Mouse (Mus musculus): ENCODE data around the gene Crxos. TPM values are rescaled to one million over a fixed set of nuclear protein-coding genes. Genes with fewer than 3 reads are reported as not detected.
"Not testable (repeated sequence)": the region's sequence is repeated elsewhere in the genome, so short reads cannot be mapped to it uniquely, and the experiment has no call there.

Crxos gene
- polyA plus RNA-seq, 1 experiment from 2014 or later = not detected

DNA sequence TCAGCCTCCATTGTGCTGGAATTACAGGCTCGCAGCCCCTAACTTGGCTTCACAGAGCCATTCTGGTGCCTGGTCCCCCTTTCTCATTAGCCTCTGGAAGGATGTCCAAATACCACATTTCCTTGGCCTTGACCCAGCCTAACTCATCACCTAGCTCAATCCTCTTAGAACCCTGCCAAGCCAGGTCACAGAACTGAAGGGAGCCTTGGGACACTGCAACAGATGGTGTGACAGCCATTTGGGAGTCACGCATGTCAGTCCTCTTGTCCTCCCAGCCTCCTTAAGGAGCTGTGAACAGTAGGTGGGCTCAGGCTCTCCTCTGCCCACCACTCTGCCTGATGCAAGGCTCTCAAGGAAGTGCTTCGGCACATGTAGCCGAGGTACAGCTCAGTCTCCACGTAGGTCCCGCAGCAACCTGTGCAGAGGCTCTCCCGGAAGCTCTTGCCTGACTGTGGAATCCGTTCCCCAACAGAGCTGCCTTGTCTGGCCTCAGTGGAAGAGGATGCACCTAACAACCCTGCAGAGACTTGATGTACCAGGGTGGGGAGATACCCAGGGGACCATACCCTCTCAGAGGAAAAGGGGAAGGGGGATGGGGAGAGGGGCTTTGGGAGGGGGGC lies 25.7 kb downstream of the Crxos start:
- no peak overlapping the region for H3K27ac ChIP-seq
- H3K36me3 ChIP-seq = no peaks in the 10 kb centered on the region
- no peaks in the 10 kb centered on the region for H3K27me3 ChIP-seq
- H3K4me1 ChIP-seq = no peaks in the 10 kb centered on the region
- no peak overlapping the region for H3K4me2 ChIP-seq
- H3K9ac ChIP-seq = no peak overlapping the region
- ATAC-seq (ENCODE audit: insufficient number of reproducible peaks, low FRiP score, low TSS enrichment, low read depth) = 0 out of 2 replicates have a peak, but pooled peaks have one; percentile 12
- no peaks in the 10 kb centered on the region for H3K9me3 ChIP-seq
- WGBS = 72% methylated on average over 8 of the region's 8 CpGs
- no peak overlapping the region for H3K4me3 ChIP-seq

DNA sequence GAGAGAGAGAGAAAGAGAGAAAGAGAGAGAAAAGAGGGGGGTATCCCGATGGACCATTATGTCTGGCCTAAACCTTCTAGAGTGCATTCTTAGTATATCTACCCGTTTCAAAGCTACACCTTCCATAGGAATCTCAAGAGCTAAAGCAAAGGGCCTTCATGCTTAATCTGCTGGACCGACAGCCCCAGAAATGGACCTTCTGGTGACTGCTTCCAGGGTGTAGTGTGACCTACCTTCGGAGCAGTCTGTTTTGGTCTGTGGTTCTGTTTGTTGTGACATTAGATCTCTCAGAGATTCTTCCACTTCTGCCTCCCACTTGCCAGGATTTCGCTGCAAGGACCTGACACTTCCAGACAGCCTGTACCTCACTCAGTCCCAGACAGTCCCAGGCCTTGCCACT lies 28.1 kb downstream of the Crxos start:
- H3K36me3 ChIP-seq = no peaks in the 10 kb centered on the region
- no peaks in the 10 kb centered on the region for H3K4me1 ChIP-seq
- 81% methylated on average over 5 of the region's 5 CpGs for WGBS
- no peak for ATAC-seq (ENCODE audit: insufficient number of reproducible peaks, low FRiP score, low TSS enrichment, low read depth)
- no peak overlapping the region for H3K4me3 ChIP-seq
- H3K9ac ChIP-seq = no peak overlapping the region
- no peaks in the 10 kb centered on the region for H3K9me3 ChIP-seq
- H3K27ac ChIP-seq = no peak overlapping the region
- H3K4me2 ChIP-seq = no peak overlapping the region
- no peaks in the 10 kb centered on the region for H3K27me3 ChIP-seq

DNA sequence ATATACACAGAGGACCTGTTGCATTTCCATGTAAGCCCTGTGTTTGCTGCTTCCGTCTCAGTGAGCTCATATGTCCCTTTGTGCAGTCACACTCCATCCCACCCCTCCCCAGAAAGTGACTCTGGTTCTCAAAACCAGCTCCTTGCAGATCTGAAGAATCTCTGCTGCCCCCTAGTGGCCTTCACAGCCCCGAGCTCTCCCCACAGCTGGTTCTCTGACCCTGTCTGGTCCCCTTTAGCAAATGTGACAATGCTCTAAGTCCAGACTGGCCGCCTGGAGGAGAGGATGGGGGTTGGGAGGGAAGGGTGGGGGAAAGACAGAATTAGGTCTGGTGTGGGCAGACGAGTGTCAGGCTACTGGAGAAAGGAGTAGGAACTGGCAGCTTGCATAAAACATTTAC lies 29.8 kb downstream of the Crxos start:
- Histone ChIP-seq H3K36me3 (peaks cover 6% of the 10 kb centered on the region), H3K4me1 (no peaks in the 10 kb centered on the region), H3K9ac (no peak overlapping the region), H3K27ac (no peak overlapping the region), H3K4me3 (no peak overlapping the region), H3K4me2 (no peak overlapping the region), H3K9me3 (no peaks in the 10 kb centered on the region), H3K27me3 (no peaks in the 10 kb centered on the region)
- 0% methylated on average over 4 of the region's 4 CpGs for WGBS
- ATAC-seq (ENCODE audit: insufficient number of reproducible peaks, low FRiP score, low TSS enrichment, low read depth) = no peak

DNA sequence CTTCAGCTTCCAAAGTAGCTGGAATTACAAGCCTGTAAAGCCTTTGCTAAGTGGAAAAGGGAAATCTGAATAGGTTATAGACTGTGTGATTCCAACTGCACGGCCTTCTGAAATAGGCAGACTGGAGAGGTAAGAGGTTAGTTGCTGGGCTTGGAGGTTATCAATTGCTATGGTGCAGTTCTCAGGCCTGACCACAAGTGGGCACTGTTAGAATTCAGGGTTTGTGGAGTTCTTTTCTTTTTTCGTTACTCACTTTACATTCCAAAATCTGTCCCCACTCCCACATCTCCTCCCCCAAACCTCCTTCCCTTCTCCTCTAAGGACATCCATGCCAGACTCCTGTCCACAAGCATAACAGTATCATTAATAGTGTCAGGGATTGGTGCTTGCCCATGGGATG lies 31.8 kb downstream of the Crxos start:
- H3K27me3 ChIP-seq = no peaks in the 10 kb centered on the region
- no peak overlapping the region for H3K4me2 ChIP-seq
- 24% methylated on average over 2 of the region's 2 CpGs for WGBS
- no peaks in the 10 kb centered on the region for H3K4me1 ChIP-seq
- no peaks in the 10 kb centered on the region for H3K9me3 ChIP-seq
- no peak for ATAC-seq (ENCODE audit: insufficient number of reproducible peaks, low FRiP score, low TSS enrichment, low read depth)
- H3K36me3 ChIP-seq = peaks cover 24% of the 10 kb centered on the region
- no peak overlapping the region for H3K4me3 ChIP-seq
- no peak overlapping the region for H3K27ac ChIP-seq
- H3K9ac ChIP-seq = no peak overlapping the region

DNA sequence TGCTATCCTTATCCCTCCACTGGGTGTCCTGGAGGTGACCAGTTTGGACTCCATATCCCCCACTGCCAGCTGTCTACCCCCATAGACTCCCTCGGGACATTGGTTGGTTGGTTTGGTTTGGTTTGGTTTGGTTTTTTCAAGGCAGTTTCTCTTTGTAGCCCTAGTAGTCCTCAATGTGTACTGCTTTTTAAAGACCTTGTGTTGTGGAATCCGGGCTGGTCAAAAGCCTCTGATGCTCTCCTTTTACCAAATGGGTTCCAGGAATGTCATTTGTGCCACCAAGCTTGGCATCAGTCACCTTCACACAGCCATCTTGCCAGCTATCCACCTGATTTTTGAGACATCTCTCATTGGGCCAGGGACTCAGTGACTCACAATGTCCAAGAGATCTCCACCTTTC lies 32.3 kb downstream of the Crxos start:
- Histone ChIP-seq H3K4me2 (no peak overlapping the region), H3K4me1 (peaks cover 2% of the 10 kb centered on the region; the same call in 1 of the 2 replicates), H3K9me3 (no peaks in the 10 kb centered on the region), H3K4me3 (no peak overlapping the region), H3K27ac (no peak overlapping the region), H3K27me3 (no peaks in the 10 kb centered on the region), H3K36me3 (peaks cover 29% of the 10 kb centered on the region), H3K9ac (no peak overlapping the region)
- no peak for ATAC-seq (ENCODE audit: insufficient number of reproducible peaks, low FRiP score, low TSS enrichment, low read depth)
- WGBS = 91% methylated on average over 2 of the region's 2 CpGs

DNA sequence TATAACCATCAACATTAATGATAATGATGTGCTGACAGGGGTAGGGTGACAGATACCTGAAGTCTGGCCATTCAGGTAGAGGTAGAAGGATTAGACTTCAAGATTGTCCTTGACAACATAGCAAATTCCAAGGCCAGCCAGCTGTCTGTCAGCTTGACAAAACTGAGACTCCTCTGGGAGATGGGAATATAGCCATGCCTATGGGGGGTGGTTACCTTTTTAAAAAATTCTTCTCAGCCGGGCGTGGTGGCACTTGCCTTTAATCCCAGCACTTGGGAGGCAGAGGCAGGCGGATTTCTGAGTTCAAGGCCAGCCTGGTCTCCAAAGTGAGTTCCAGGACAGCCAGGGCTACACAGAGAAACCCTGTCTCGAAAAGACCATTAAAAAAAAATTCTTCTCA lies 33.3 kb downstream of the Crxos start:
- H3K4me3 ChIP-seq; H3K27me3 ChIP-seq; H3K4me2 ChIP-seq; H3K9ac ChIP-seq; H3K27ac ChIP-seq; ATAC-seq (ENCODE audit: insufficient number of reproducible peaks, low FRiP score, low TSS enrichment, low read depth); H3K9me3 ChIP-seq: not testable (repeated sequence)
- H3K36me3 ChIP-seq = peaks cover 35% of the 10 kb centered on the region
- H3K4me1 ChIP-seq = peaks cover 12% of the 10 kb centered on the region
- WGBS = 80% methylated on average over 4 of the region's 4 CpGs

DNA sequence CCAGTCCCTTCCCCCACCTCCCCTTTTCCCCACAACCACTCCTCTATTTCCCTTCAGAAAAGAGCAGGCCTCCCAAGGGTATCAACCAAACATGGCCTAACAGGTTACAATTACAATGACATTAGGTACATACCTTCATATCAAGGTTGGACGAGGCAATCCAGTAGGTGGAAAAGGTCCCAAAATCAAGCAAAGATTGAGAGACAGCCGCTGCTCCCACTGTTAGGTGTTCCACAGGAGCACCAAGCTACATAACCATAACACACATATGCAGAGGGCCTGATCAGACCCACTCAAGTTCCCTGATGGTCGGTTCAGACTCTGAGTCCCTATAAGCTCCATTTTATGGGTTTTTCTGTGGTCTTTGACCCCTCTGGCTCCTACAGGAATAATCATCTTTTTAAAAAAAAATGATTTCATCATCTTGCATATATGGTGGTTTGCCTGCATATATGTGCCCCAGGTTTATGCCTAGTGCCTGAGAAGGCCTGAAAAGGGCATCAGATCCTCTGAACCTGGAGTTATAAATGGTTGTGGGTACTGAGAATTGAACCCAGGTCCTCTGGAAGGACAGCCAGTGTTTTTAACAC lies 33.8 kb downstream of the Crxos start:
- H3K9ac ChIP-seq = no peak overlapping the region
- H3K27ac ChIP-seq = no peak overlapping the region
- peaks cover 35% of the 10 kb centered on the region for H3K36me3 ChIP-seq
- no peak for ATAC-seq (ENCODE audit: insufficient number of reproducible peaks, low FRiP score, low TSS enrichment, low read depth)
- no peak overlapping the region for H3K4me3 ChIP-seq
- no peaks in the 10 kb centered on the region for H3K9me3 ChIP-seq
- H3K4me2 ChIP-seq = no peak overlapping the region
- H3K27me3 ChIP-seq = no peaks in the 10 kb centered on the region
- H3K4me1 ChIP-seq = peaks cover 17% of the 10 kb centered on the region
- WGBS = 78% methylated on average over 3 of the region's 3 CpGs

DNA sequence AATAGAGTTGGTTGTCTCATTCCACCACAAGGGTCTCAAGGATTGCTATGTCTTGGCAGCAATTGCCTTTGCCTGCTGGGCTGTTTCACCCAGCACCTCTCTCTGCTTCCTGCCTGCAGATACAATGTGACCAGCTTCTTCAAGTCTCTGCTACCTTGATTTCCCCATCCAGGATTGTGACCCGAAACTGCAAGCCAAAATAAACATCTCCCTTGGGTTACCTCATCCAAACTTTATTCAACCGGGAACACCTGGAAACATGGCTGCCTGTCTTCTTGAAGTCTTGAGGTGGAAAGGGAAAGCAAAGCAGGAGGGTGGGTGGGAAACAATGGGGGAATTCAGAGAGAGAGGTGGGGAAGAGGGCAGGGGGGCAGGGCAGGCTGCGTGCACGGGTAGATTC lies 34.6 kb downstream of the Crxos start:
- Histone ChIP-seq H3K9ac (no peak overlapping the region), H3K36me3 (peaks cover 35% of the 10 kb centered on the region), H3K4me1 (peaks cover 18% of the 10 kb centered on the region), H3K4me2 (no peak overlapping the region), H3K27me3 (no peaks in the 10 kb centered on the region), H3K9me3 (no peaks in the 10 kb centered on the region), H3K27ac (no peak overlapping the region), H3K4me3 (no peak overlapping the region)
- ATAC-seq (ENCODE audit: insufficient number of reproducible peaks, low FRiP score, low TSS enrichment, low read depth) = no peak
- 73% methylated on average over 4 of the region's 4 CpGs for WGBS

DNA sequence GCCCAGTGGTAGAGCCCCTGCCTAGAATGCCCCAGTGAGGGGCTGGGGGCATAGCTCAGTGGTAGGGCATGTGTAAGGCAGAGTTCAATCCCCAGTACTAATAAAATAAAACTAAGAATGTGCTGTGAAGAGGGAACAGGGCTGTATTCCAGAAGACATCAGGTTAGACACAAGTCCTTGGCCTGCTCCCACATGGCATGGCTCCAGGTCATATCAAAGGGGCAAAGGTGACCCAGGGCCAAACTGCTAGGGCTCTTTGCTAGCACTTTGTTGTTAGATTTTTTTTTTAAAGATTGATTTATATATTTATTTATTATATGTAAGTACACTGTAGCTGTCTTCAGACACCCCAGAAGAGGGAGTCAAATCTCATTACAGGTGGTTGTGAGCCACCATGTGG lies 36.0 kb downstream of the Crxos start:
- no peak overlapping the region for H3K9ac ChIP-seq
- no peak overlapping the region for H3K4me2 ChIP-seq
- H3K27me3 ChIP-seq = no peaks in the 10 kb centered on the region
- H3K36me3 ChIP-seq = peaks cover 35% of the 10 kb centered on the region
- peaks cover 25% of the 10 kb centered on the region for H3K4me1 ChIP-seq
- no peak overlapping the region for H3K4me3 ChIP-seq
- no peak overlapping the region for H3K27ac ChIP-seq
- no peaks in the 10 kb centered on the region for H3K9me3 ChIP-seq
- ATAC-seq (ENCODE audit: insufficient number of reproducible peaks, low FRiP score, low TSS enrichment, low read depth) = no peak

DNA sequence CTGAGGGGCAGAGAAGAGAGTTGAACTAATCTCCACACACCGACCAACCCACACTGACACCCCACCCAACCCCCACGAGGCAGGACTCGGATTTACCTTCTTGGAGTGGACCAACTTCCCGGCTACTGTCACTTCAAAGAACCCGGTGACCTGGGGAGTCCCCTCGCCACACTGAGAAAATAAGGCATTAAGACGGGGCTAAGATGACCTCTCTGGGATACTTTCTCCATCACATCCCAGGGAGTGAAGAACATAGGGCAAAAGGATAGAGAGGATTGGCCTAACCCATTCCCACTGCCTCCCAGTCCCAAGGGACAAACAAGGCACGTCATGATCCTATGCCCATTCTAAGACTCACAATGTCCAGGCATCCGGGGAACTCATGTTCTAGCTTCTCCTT lies 37.5 kb downstream of the Crxos start:
- Histone ChIP-seq H3K27me3 (no peaks in the 10 kb centered on the region), H3K36me3 (peaks cover 35% of the 10 kb centered on the region), H3K4me3 (no peak overlapping the region), H3K9me3 (no peaks in the 10 kb centered on the region), H3K9ac (no peak overlapping the region), H3K4me1 (peaks cover 25% of the 10 kb centered on the region), H3K27ac (no peak overlapping the region), H3K4me2 (0 out of 2 replicates have a peak overlapping the region, but pooled peaks have one; percentile 73)
- WGBS = 93% methylated on average over 9 of the region's 9 CpGs
- no peak for ATAC-seq (ENCODE audit: insufficient number of reproducible peaks, low FRiP score, low TSS enrichment, low read depth)

DNA sequence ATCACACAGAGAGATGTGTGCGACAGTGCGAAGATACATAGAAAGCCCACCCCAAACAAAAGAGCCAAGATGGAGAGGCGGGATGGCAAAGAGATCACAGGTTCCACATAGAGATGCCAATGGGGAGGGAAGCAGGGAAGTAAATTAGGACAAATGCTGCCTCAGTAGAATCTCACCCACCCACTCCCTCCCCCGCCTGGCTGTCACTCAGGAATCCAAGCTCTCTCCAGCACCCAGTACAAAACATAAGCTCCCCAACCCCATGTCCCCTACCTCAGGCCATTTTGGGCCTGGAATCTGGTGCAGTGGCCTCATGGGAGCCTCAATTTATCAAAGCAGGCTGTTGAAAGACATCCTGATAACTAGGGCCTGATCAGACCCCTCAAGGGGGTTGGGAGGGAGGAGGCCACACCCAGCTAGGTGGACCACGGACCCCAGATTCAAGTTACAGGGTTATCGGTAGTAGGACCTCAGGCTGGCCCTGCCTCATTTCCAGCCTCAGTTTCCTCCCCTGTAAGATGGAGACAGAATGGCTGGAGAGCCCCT lies 38.3 kb downstream of the Crxos start:
- ATAC-seq (ENCODE audit: insufficient number of reproducible peaks, low FRiP score, low TSS enrichment, low read depth) = no peak
- Histone ChIP-seq H3K4me2 (peak overlapping the region; percentile 73), H3K4me3 (peak overlapping the region; percentile 63), H3K9ac (peak overlapping the region; percentile 65; the same call in 1 of the 2 replicates), H3K27me3 (no peaks in the 10 kb centered on the region), H3K27ac (no peak overlapping the region), H3K4me1 (peaks cover 25% of the 10 kb centered on the region), H3K9me3 (no peaks in the 10 kb centered on the region), H3K36me3 (peaks cover 35% of the 10 kb centered on the region)
- WGBS = 77% methylated on average over 6 of the region's 6 CpGs

DNA sequence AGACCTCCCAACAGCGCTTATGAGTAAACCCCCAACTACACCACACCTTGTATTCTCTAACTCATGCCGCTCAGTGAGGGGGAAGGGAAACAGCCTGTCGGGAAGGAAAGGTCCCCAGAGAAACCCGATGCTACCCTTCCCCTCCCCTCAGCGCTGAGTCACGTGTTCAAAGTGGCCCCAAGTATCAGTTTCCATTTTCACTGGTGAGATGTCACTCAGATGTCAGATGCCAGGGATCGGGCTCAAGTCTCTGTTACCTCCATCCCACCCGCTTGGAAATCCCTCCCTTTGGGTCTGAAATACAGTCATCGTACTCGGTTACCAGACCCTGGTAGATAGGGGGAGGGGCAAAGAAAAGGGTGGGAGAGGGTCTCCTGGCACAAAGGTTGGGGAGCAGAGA lies 39.4 kb downstream of the Crxos start:
- H3K27ac ChIP-seq = peak overlapping the region; percentile 95
- H3K27me3 ChIP-seq = no peaks in the 10 kb centered on the region
- H3K9ac ChIP-seq = peak overlapping the region; percentile 65
- H3K9me3 ChIP-seq = no peaks in the 10 kb centered on the region
- H3K4me3 ChIP-seq = peak overlapping the region; percentile 63
- H3K4me2 ChIP-seq = peak overlapping the region; percentile 73
- peaks cover 25% of the 10 kb centered on the region for H3K4me1 ChIP-seq
- ATAC-seq (ENCODE audit: insufficient number of reproducible peaks, low FRiP score, low TSS enrichment, low read depth) = peak; percentile 36; the same call in 1 of the 2 replicates
- H3K36me3 ChIP-seq = peaks cover 32% of the 10 kb centered on the region
- WGBS = 0% methylated on average over 10 of the region's 10 CpGs

Measured in limb, embryonic 15.5 days (tissue).